In genomic region chr7:46710390-46710844, GRCm38 (mm10) we compare ENCODE assay signal across 8 mouse cellular contexts. TPM values are rescaled to one million over a fixed set of nuclear protein-coding genes. Genes with fewer than 3 reads are reported as not detected.
DNase-seq lines count a peak whose midpoint lies in the region; ATAC-seq lines count a peak whose summit lies in the region.

Saal1 (minus strand) TSS chr7:46710680.

- peak; percentile 92 for DNase-seq in CD4-positive helper T cell, adult 2 months (ENCODE audit: low read depth, low spot score)
- peak; percentile 65 for DNase-seq in brain, embryonic 18.5 days (ENCODE audit: low read depth, low spot score)
- DNase-seq in kidney, postnatal 10 days = peak; percentile 93
- DNase-seq in liver, embryonic 13.5 days = peak; percentile 82
- DNase-seq in neural tube, embryonic 10.5 days (ENCODE audit: extremely low spot score, low spot score) = peak; percentile 99

- WGBS in heart, embryonic 13.5 days = under 1% methylated on average over 38 of the region's 38 CpGs
- WGBS in liver, embryonic 13.5 days (ENCODE audit: insufficient replicate concordance) = under 1% methylated on average over 38 of the region's 38 CpGs
- 1% methylated on average over 38 of the region's 38 CpGs for WGBS in stomach, embryonic 16.5 days

- peak within 1 kb of the TSS; percentile 63 for H3K27ac ChIP-seq in heart, embryonic 13.5 days (replicated peaks)
- peak within 1 kb of the TSS; percentile 60 for H3K27ac ChIP-seq in liver, embryonic 13.5 days
- H3K27ac ChIP-seq in stomach, embryonic 16.5 days (ENCODE audit: low read length) = peak within 1 kb of the TSS; percentile 82

- H3K9ac ChIP-seq in heart, embryonic 13.5 days = peak within 1 kb of the TSS; percentile 95
- peak within 1 kb of the TSS; percentile 86 for H3K9ac ChIP-seq in liver, embryonic 13.5 days
- peak within 1 kb of the TSS; percentile 95 for H3K9ac ChIP-seq in stomach, embryonic 16.5 days (ENCODE audit: low read length)

- peak within 1 kb of the TSS; percentile 75 for H3K4me2 ChIP-seq in heart, embryonic 13.5 days
- peak within 1 kb of the TSS; percentile 68 for H3K4me2 ChIP-seq in liver, embryonic 13.5 days
- peak within 1 kb of the TSS; percentile 60 for H3K4me2 ChIP-seq in stomach, embryonic 16.5 days (ENCODE audit: low read depth, low read length)

- peaks cover 6% of the 10 kb centered on the region; the same call in 1 of the 2 replicates for H3K27me3 ChIP-seq in heart, embryonic 13.5 days (replicated peaks)
- no peaks in the 10 kb centered on the region for H3K27me3 ChIP-seq in liver, embryonic 13.5 days
- no peaks in the 10 kb centered on the region for H3K27me3 ChIP-seq in stomach, embryonic 16.5 days (ENCODE audit: control insufficient read depth, insufficient read depth, low read length)

- H3K36me3 ChIP-seq in heart, embryonic 13.5 days = peaks cover 29% of the 10 kb centered on the region
- peaks cover 26% of the 10 kb centered on the region for H3K36me3 ChIP-seq in liver, embryonic 13.5 days
- no peaks in the 10 kb centered on the region for H3K36me3 ChIP-seq in stomach, embryonic 16.5 days (ENCODE audit: control insufficient read depth, insufficient read depth, low read length)

- H3K4me3 ChIP-seq in heart, embryonic 13.5 days = peak within 1 kb of the TSS; percentile 91
- peak within 1 kb of the TSS; percentile 84 for H3K4me3 ChIP-seq in liver, embryonic 13.5 days (replicated peaks)
- H3K4me3 ChIP-seq in stomach, embryonic 16.5 days (replicated peaks; ENCODE audit: low read length) = peak within 1 kb of the TSS; percentile 96

- no peaks in the 10 kb centered on the region for H3K9me3 ChIP-seq in heart, embryonic 13.5 days
- no peaks in the 10 kb centered on the region for H3K9me3 ChIP-seq in liver, embryonic 13.5 days (replicated peaks)
- H3K9me3 ChIP-seq in stomach, embryonic 16.5 days (replicated peaks; ENCODE audit: control insufficient read depth, low read length) = no peaks in the 10 kb centered on the region

- peak; percentile 93 for ATAC-seq in erythroid progenitor cell, adult 5-6 weeks (replicated peaks; ENCODE audit: low FRiP score, poor library complexity, severe bottlenecking)
- peak; percentile 81 for ATAC-seq in heart, embryonic 13.5 days (ENCODE audit: extremely low read depth, insufficient number of reproducible peaks, low FRiP score, low TSS enrichment)
- ATAC-seq in liver, embryonic 13.5 days (ENCODE audit: low read depth) = peak; percentile 90
- peak; percentile 97 for ATAC-seq in stomach, embryonic 16.5 days (ENCODE audit: insufficient read depth, low FRiP score)

- peaks cover 10% of the 10 kb centered on the region for H3K4me1 ChIP-seq in heart, embryonic 13.5 days
- H3K4me1 ChIP-seq in liver, embryonic 13.5 days (replicated peaks) = peaks cover 16% of the 10 kb centered on the region
- H3K4me1 ChIP-seq in stomach, embryonic 16.5 days (ENCODE audit: control insufficient read depth, insufficient read depth, low read length) = peaks cover 8% of the 10 kb centered on the region; the same call in 1 of the 2 replicates

RNA-seq across cellular contexts. Expression of gene Saal1, which starts in this region (rescaled TPM):
- total RNA-seq in erythroid progenitor cell, adult 5-6 weeks (2015; ENCODE audit: low replicate concordance) = 7.1 and 7.9 TPM in 2 replicates
- 4.4 and 9.9 TPM in 2 replicates for total RNA-seq in erythroid progenitor cell, adult 5-6 weeks (2017; ENCODE audit: low replicate concordance)
- 14.7 and 15.9 TPM in 2 replicates for polyA plus RNA-seq in heart, embryonic 13.5 days (2015; fragmentation: Nextera tagmentation; extraction: Ambion mirVana)
- polyA plus RNA-seq in liver, embryonic 13.5 days (2015; fragmentation: Nextera tagmentation; extraction: Ambion mirVana) = 17.2 and 20.3 TPM in 2 replicates
- polyA plus RNA-seq in stomach, embryonic 16.5 days (2015; fragmentation: Nextera tagmentation; extraction: Ambion mirVana) = 23.2 and 25.6 TPM in 2 replicates

Comparison
In these comparisons a context has a peak if more than half of its experiments do, and no peak if none do; other contexts are left out.
1. Peak in every context shown above with its lines: DNase-seq, ATAC-seq, H3K4me3 ChIP-seq and H3K27ac ChIP-seq.